Mouse (Mus musculus) kidney, adult 2 months (tissue): ENCODE results near the gene Pdzrn4. TPM values are rescaled to one million over a fixed set of nuclear protein-coding genes. Genes with fewer than 3 reads are reported as not detected.

ENCODE experiments used
- DNase-seq: peaks from one replicate; pipeline ENCODE4 v3.0.0; 2021
- H3K27ac ChIP-seq: fragments of 200-500 bp; 2 replicates; pipeline ENCODE4 v1.5.1; 2012; ENCODE audit warnings: low read depth, low read length, control low read depth, inconsistent platforms; ENCODE audit not compliant: insufficient read depth
- H3K27me3 ChIP-seq: fragments of 200-500 bp; replicated peaks from 2 replicates; pipeline ENCODE4 v1.6.1; 2012; ENCODE audit warnings: mild to moderate bottlenecking, moderate library complexity, low read length, inconsistent platforms; ENCODE audit not compliant: control insufficient read depth, insufficient read depth
- H3K36me3 ChIP-seq: fragments of 200-500 bp; 2 replicates; pipeline ENCODE4 v1.6.1; 2012; ENCODE audit warnings: mild to moderate bottlenecking, moderate library complexity, low read length, inconsistent platforms; ENCODE audit not compliant: control insufficient read depth, insufficient read depth
- H3K4me1 ChIP-seq: fragments of 200-500 bp; 2 replicates; pipeline ENCODE4 v1.6.1; 2011; ENCODE audit warnings: low read length; ENCODE audit not compliant: control insufficient read depth, insufficient read depth
- H3K4me3 ChIP-seq: fragments of 200-500 bp; 2 replicates; pipeline ENCODE4 v1.5.1; 2011; ENCODE audit warnings: mild to moderate bottlenecking, low read depth, low read length, control low read depth; ENCODE audit not compliant: insufficient read depth
- CTCF ChIP-seq: fragments of 200-500 bp; conservative IDR thresholded peaks from 2 replicates; pipeline ENCODE4 v1.5.1; 2011; ENCODE audit warnings: low read depth, mild to moderate bottlenecking, control low read depth, low read length, moderate library complexity, mixed read lengths; ENCODE audit not compliant: insufficient read depth, insufficient read length
- POLR2A ChIP-seq: fragments of 200-500 bp; IDR thresholded peaks from one replicate; pipeline ENCODE4 v1.6.1; 2011; ENCODE audit warnings: low read depth, low read length, control low read depth
- WGBS: fragments of 180-500 bp; shearing (Covaris S2); methylation state at CpG from one replicate; pipeline ENCODE4 v1.1.7; 2018; 5-methylcytosine and 5-hydroxymethylcytosine counted together
- polyA plus RNA-seq: library from polyadenylated mRNA; depleted of rRNA; stranded (reverse); fragments of >200 nt; gene quantifications from 2 replicates; pipeline ENCODE4 v1.2.3, GENCODE M21; 2012

Pdzrn4 gene
- polyA plus RNA-seq, 1 experiment: 0.39 TPM

DNA sequence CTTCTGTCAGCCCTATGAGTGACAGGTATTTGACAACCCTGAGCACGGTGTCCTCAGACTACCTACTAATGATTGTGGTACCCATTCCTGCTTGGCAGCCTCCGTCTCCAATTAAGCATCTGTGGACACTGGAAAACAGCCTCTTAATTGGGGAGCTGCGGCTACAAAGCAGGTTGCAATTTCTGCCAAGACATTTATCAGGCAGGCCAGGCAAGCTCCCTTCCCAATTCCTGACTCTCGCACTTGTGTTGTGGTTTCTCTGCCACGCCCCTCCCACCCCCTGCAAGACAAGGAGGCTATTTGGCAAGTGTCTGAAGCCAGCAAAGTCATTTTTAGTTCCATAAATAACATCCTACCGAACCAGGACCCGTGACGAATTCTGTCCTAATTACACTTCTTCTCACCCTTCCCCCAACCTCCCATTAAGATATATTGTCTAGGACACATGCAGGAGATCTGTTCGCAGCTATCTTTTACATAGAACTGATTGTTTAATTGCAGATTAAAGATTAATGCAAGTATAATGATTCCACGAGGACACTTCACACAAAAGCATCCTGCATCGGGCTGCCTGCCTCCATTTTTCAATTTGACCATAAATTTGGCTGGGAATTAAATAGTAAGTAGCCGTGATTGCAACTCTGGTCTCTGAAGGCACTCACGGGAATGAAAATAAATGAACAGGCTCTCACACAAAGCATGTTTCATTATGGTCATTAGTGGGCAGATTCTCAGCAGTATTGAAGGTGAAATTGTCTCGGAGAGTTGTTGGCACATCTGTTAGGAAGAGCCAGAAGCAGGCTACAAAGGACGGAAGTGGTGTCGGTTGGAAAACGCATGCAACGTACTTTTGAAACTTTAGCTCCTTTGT lies 243.8 kb downstream of the Pdzrn4 start:
- WGBS: 37% methylated on average over 18 of the region's 18 CpGs
- H3K4me1 ChIP-seq: no peaks in the 10 kb centered on the region
- DNase-seq: no peak

DNA sequence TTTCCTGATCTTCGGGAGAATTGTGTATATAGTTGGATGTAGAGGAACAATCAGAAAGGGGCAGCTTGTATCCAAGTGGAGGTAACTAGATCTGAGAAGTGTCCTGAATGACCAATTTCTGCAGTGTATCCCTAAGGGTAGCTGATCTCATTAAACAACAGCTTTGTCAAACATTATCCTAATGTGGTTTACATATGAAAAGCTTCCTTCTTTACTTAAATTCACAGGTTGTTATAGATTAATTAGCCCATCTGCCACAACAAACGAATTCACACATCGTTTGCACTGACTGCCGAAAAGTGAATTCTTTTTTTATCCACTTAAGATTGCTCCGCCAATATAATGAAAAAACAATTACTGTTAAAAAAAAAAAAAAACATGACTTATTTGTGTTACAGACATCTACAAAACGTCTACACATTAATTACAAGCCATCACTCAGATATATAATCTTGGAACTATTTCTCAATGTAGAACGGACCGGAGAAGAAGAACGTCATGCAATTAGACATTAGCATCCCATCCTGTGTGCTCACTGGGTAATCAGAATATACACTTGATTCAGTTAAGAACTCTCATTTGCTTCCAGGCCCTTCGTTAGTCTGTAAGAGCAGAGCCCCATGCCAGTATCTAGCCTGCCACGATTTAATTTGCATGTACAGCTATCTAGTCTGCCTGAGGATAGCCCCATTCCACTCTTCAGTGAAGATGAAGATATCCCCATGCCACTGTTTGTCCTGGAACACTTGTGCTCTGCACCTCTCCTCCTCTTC lies 274.8 kb downstream of the Pdzrn4 start:
- Histone ChIP-seq H3K4me3 (no peak overlapping the region), H3K4me1 (no peaks in the 10 kb centered on the region), H3K36me3 (no peaks in the 10 kb centered on the region), H3K27me3 (no peaks in the 10 kb centered on the region), H3K27ac (no peak overlapping the region)
- DNase-seq: no peak
- no peak for TF ChIP-seq CTCF
- no peak for TF ChIP-seq POLR2A
- 66% methylated on average over 11 of the region's 11 CpGs for WGBS

More for the DNA sequence above, 243.8 kb downstream of the Pdzrn4 start:
- Histone ChIP-seq H3K36me3 (no peaks in the 10 kb centered on the region), H3K27ac (no peak overlapping the region), H3K4me3 (no peak overlapping the region), H3K27me3 (no peaks in the 10 kb centered on the region)
- no peak for TF ChIP-seq POLR2A
- TF ChIP-seq CTCF: no peak

DNA sequence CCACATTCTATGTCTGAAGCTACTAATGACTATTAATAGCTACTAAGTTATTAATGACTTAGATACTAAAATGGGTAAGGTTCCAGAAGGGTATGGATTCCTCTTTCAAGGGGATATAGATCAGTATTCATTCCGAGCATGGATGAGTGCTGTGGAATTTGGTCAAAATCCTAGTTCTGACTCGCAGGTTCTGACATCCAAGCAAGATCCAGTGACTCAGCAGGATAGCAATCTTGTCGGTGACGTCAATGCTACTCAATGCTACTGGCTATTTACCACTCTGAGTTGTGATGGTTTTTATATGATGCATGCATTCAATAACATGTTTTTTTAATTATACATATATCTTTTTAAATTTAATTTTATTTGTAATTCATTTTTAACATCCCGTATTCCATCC lies 279.4 kb downstream of the Pdzrn4 start:
- no peak overlapping the region for H3K4me3 ChIP-seq
- no peaks in the 10 kb centered on the region for H3K27me3 ChIP-seq
- H3K36me3 ChIP-seq: no peaks in the 10 kb centered on the region
- no peak for TF ChIP-seq CTCF
- H3K27ac ChIP-seq: no peak overlapping the region
- DNase-seq: no peak
- 90% methylated on average over 5 of the region's 5 CpGs for WGBS
- no peaks in the 10 kb centered on the region for H3K4me1 ChIP-seq

DNA sequence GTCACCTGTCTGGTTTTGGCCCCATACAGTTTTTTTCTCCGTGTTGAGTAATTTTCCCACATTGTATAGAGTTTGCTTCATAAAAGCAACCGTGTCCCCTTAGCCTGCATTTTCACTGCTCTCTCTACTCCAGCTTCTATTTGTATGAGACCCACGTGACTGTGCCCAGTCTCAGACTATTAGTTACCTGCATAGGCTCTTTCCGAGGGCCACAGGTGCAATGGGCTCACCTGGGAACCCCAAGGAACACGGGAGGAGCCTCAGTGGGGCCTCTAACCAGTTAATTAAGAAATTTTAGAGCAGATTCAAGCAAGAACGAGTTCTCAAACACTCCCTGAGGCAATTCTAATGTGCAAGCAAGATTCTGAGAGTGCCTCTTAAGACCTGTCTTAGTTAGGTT lies 281.7 kb downstream of the Pdzrn4 start:
- Histone ChIP-seq H3K4me3 (no peak overlapping the region), H3K36me3 (no peaks in the 10 kb centered on the region), H3K4me1 (no peaks in the 10 kb centered on the region), H3K27me3 (no peaks in the 10 kb centered on the region), H3K27ac (no peak overlapping the region)
- no peak for DNase-seq
- 67% methylated on average over 6 of the region's 6 CpGs for WGBS
- TF ChIP-seq POLR2A (no peak), CTCF (no peak)

DNA sequence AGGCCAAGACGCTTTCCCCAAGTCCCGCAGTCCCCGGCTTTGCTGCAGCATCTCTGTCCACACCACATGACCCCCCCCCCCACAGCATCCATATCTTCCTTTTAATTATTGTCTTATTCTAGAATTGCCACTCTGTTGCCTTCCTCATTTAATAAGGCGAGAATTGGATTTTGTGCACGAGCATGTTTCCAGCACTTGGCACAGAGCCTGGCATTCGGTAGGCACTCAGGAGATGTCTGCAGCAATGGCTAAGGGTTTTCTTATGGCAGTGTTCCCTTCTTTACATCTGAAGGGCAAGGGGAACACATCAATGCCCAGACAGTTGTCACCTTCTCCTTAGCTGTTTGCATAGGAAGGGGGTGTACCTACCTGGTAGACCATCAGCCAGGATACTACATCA lies 282.9 kb downstream of the Pdzrn4 start:
- DNase-seq: no peak
- 85% methylated on average over 6 of the region's 6 CpGs for WGBS
- TF ChIP-seq CTCF (no peak), POLR2A (no peak)
- Histone ChIP-seq H3K4me1 (no peaks in the 10 kb centered on the region), H3K27ac (no peak overlapping the region), H3K36me3 (no peaks in the 10 kb centered on the region), H3K4me3 (no peak overlapping the region), H3K27me3 (no peaks in the 10 kb centered on the region)

DNA sequence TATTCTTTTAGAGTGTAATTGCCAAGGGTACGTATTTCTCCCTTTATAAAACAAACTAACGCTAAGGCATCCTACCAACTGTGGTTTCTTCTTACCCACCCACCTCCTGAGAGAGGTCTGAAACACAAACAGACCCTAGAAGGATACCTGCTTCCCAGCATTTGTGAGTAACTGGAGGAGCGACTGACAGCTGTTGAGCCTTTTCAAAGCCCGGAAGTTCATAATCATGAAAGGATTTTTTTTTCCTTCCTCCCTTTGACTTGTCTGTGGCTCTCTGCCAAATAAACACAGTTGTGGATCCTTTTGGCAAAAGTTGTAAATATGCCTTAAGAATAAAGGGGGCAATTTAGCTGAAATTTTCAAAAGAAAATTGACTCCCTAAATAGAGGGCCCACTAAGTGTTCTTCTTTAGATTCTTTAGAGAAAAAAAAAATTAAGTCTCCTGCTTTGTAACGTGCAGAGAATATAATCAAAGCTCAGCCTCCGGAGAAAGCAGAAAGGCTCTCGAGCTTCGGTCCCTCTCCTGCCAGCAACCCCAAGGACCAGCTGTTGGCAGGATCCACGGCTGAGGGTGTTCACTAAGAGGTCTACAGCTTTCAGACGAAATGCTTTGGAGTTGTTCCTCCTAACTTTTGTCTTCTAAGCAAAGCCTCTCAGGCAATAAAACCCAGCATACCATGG lies 299.7 kb downstream of the Pdzrn4 start:
- Histone ChIP-seq H3K4me1 (no peaks in the 10 kb centered on the region), H3K4me3 (no peak overlapping the region), H3K36me3 (no peaks in the 10 kb centered on the region), H3K27me3 (no peaks in the 10 kb centered on the region), H3K27ac (no peak overlapping the region)
- no peak for TF ChIP-seq CTCF
- TF ChIP-seq POLR2A: no peak
- WGBS: 42% methylated on average over 10 of the region's 10 CpGs
- no peak for DNase-seq

DNA sequence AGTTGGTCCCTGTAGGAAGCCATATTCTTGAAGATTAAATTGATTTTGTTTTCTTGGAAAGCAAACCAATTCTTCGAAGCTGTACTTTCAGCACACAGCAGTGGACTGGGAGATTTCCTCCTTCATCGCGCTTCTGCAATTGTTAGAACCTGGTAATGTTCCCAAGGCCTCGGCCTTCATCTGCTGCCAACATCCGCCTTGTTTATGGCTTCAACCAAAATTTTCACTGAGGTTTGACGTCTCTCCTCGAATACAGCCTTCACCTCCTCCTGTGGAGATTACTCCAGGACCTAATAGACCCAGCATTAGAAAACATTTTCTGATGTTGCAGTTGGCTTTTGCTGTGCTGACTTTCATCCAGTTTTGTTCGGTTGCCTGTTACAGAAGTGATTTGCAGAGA lies 307.5 kb downstream of the Pdzrn4 start:
- 77% methylated on average over 8 of the region's 8 CpGs for WGBS
- Histone ChIP-seq H3K27me3 (no peaks in the 10 kb centered on the region), H3K27ac (no peak overlapping the region), H3K36me3 (no peaks in the 10 kb centered on the region), H3K4me3 (no peak overlapping the region), H3K4me1 (no peaks in the 10 kb centered on the region)
- no peak for DNase-seq
- TF ChIP-seq POLR2A (no peak), CTCF (no peak)
